Mouse (Mus musculus) G1E (cell line): ENCODE results near the gene Irak2.

Source experiments
- CTCF ChIP-seq: IDR thresholded peaks from 2 replicates; pipeline ENCODE4 v1.5.1; 2012; ENCODE audit warnings: low read depth, low read length, inconsistent platforms, mixed read lengths
- GATA2 ChIP-seq: IDR thresholded peaks from 2 replicates; pipeline ENCODE4 v1.6.1; 2012; ENCODE audit warnings: low read depth, low read length, inconsistent platforms, borderline replicate concordance
- POLR2AphosphoS5 ChIP-seq: IDR thresholded peaks from 2 replicates; pipeline ENCODE4 v1.6.1; 2012; ENCODE audit warnings: low read depth, low read length, inconsistent platforms; ENCODE audit not compliant: insufficient replicate concordance
- TAL1 ChIP-seq: conservative IDR thresholded peaks from 2 replicates; pipeline ENCODE4 v1.6.1; 2012; ENCODE audit warnings: low read depth, low read length, inconsistent platforms, mixed read lengths

GRCm38 (mm10) chr6:113669821-113670220, 31.6 kb downstream of the Irak2 start:
- TF ChIP-seq CTCF: no peak
- TF ChIP-seq POLR2AphosphoS5: no peak
- no peak for TF ChIP-seq TAL1
- no peak for TF ChIP-seq GATA2
